Mouse (Mus musculus) gastrocnemius, postnatal 36 days (tissue): ENCODE measurements around the gene Nolc1. TPM values are rescaled to one million over a fixed set of nuclear protein-coding genes. Genes with fewer than 3 reads are reported as not detected.
"Not testable (repeated sequence)": the region's sequence is repeated elsewhere in the genome, so short reads cannot be mapped to it uniquely, and the experiment has no call there.

Experiments
- DNase-seq, 2 experiments: peaks; one replicate each; pipeline ENCODE4 v3.0.0; 2022
- intact Hi-C: fragments of 180-260 bp; cut with DNase I; formaldehyde crosslinking; loops from one replicate; pipeline ENCODE4 v1.15.1; 2025
- total RNA-seq, 2 experiments: library from RNA; stranded (reverse); gene quantifications; 2 replicates each; pipeline ENCODE4 v1.2.3; 2021

The Nolc1 gene
- total RNA-seq, 2 experiments from 2014 or later: 15.7 to 20.4 TPM

DNA sequence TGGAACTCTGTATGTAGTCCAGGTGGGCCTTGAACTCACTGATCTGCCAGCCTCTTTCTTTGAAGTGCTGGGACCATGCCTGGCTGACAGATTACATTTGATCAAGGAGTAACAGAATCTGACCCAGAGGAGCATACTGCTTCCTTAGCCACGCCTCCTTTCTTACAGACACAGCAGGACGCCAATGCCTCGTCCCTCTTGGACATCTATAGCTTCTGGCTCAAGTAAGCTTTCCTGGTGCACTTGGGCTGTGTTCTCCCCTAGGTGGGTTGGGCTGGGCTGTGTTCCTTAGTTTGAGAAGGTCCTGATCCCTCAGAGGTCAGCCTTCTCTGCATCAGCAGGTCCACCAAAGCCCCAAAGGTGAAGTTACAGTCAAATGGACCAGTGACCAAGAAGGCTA is 2.9 kb downstream of the Nolc1 start:
- intact Hi-C loops: no loop called here
- DNase-seq: no peak

DNA sequence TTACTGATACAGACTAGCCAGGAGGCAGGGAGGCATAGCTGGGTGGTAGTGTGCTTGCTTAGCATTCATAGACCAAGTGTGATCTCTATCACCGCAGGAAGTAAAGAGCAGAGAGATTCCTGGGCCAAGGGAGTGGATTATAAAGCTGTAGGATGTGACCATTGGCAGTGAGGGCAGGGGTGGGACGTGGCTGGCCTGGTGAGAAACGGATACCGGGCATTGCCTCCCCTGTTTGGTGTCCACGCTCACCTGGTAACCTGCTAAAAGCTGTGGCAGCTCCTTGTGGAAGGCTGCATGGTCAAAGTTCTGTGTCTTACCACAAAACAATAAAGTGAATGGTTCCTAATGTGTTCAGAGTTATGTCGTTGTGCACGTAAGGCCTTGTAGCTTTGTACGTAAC is 9.5 kb downstream of the Nolc1 start:
- intact Hi-C loops: loop anchor here (5.0 kb wide), 1 partner anchor 222 kb away; no protein-coding TSS in a partner anchor
- DNase-seq: no peak

DNA sequence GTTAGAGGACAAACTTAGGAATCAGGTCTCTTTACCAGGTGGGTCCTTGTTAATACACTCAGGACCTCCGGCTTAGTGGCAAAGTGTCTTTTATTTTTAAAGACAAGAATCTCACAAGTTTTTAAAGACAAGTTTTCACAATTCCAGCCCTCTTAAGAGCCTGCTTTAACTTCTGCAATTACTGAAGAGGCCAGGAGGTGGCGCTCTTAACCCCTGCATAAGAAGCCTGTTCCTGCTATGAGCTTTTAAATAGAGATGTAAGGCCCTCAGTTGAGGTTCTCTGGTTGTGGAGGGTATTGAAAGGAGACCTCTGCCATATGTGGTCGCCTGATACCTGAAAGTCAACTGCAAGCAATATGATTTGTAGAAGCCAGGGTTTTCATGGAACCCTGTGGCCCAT is 10.7 kb downstream of the Nolc1 start:
- intact Hi-C loops: loop anchor here (2.0 to 5.0 kb wide), 2 partner anchors 168 to 221 kb away; no protein-coding TSS in a partner anchor
- DNase-seq: no peak

DNA sequence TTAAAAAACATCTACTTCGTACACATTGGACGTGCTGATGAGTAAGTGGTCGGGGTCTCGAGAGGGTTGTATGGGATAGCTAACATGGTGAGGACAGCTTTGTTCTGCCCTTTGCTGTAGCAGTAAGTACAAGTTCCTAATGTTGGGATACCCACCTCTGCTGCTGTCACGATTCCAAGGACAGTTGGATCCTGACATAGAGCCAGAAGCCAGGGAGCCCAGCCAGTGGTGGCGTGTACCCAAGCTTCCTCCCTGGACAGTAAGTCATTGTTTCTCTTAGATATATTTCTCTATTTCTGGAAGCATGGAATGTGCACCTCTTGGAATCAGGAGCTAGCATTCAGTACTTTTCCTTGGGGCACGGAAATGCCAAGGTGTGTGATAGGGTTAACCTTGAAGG is 12.2 kb downstream of the Nolc1 start:
- peak in 1 of 2 experiments; percentile 40 for DNase-seq
- intact Hi-C loops: loop anchor here (2.0 to 5.0 kb wide), 2 partner anchors 167 to 219 kb away; no protein-coding TSS in a partner anchor

DNA sequence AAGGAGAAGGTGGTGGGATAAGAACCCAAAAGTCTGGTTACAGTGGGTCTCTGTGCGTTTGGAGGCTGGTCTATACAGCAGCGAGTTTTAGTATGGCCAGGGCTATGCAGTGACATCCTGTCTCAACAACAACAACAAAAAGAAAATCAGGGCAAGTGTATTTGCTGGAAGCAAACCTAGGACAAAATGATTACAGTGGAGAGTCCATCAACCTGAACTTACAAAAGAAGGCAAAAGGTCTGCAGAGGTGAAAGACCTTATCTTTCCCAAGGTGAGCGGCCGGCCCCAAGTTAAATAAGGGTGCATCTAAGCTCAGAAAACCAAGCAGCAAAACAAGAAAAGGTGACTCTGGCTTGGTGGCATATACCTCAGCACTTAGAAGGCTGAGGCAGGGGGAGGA is 16.0 kb downstream of the Nolc1 start:
- DNase-seq: no peak
- intact Hi-C loops: no loop called here

DNA sequence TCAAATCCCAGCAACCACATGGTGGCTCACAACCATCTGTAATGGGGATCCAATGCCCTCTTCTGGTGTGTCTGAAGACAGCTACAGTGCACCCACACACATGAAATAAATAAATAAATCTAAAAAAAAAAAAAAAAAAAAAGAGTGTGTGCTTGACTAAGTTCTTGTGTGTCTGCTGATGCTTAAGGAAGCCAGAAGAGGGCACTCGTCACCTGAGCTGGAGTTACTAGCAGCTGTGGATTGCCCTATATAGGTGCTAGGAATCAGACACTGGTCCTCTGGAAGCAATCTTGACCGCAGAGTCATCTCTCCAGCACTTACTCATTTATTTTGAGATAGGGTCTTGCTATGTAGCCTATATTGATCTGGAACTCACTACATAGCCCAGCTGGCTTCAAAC is 18.5 kb downstream of the Nolc1 start:
- intact Hi-C loops: no loop called here
- DNase-seq: no peak

DNA sequence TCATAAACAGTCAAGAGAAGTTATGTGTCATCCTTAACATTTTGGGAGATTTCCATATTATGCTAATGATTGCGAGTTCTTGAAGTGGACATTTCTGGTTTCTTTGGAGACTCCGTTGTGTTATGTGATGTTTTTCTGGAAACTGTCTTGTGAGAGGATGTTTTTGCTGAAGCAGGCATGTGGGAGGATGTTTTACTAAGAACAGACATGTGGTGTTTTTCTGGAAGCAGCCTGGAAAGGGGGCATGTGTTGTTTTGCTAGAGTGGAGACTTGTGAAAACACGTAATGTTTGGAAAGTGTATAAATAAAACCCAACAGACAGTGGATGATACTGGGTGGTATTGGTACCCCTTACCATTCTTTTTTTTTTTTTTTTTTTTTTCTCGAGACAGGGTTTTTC is 19.6 kb downstream of the Nolc1 start:
- intact Hi-C loops: no loop called here

DNA sequence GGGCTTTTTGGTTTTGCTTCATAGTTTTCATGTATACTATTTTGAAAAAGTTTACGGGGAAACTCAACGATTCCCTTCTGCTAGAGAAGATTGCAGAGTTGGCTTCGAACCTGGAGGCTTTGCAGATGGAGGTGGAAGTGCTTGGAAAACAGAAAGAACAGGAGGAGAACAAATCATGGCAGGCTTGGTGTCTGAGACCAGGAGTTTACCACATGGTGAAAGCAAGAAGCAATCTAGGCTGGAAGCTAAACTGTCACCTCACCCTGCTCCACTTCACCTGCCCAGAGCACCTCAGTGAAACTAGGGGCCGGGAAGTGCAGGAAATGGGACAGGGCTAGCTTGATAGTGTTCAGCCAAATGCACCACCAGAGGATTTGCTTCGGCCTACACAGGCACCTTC is 20.7 kb downstream of the Nolc1 start:
- intact Hi-C loops: no loop called here
- no peak for DNase-seq

More for the DNA sequence above, 19.6 kb downstream of the Nolc1 start:
- DNase-seq: no peak

DNA sequence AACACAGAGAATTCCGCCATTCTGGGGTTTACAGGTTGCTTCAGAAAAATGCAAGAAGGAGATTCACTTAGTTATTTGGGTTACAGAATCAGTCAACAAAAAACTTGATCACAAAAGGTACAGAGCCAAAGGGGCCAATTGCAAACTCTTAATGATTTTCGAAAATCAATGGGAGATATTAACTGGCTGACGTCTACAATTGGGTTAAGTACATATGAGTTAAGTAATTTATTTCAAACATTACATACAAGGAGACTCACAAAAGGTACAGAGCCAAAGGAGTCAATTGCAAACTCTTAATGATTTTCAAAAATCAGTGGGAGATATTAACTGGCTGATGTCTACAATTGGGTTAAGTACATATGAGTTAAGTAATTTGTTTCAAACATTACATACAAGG is 23.9 kb downstream of the Nolc1 start:
- no peak for DNase-seq

DNA sequence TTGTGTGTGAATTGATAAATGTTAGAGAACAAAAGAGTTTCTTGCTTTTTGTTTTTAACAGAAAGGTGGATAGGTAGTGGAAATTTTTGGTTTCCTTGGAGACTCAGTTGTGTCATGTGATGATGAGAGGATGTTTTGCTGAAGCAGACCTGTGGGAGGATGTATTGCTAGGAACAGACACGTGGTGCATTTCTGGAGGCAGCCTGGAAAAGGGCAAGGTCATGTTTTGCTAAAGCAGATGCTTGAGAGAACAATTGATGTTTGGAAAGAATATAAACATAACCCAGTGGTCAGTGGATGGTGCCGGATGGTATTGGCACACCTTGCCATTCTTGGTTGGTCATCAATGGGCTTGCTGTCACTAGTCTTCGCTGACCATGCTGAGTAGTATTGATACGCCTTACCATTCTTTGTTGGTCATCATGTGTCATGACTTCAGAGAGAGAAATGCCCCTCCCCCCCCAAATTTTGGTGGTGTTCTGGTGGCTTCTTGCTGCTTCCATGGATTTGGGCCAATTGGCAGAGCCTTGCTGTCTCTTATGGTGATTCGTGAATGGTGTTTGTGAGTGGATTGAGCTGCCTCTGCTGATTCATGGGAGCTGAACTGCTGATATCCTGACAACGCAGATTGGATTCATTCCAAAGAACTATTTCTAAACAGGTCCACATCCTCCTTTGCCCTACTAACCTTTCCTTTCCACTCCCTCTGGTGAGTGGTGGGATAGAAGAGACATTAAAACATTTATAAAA is 27.9 kb downstream of the Nolc1 start:
- no peak for DNase-seq
- intact Hi-C loops: no loop called here

More for the DNA sequence above, 23.9 kb downstream of the Nolc1 start:
- intact Hi-C loops: no loop called here

DNA sequence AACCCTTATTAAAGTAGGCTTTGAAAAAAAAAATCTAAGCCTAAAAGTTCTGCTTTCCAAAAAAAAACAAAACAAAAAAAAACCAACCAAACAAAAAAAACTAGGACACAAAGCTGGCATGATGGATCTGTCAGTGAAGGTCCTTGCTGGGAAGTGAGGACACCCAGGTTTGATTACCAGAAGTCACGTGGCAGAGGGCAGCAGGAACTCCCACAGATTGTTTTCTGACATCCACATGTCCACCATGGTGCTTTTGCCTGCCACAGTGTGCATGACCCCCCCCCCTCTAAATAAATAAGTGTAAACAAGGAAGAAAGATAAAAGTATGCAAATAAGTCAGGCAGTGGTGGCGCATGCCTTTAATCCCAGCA is 28.5 kb downstream of the Nolc1 start:
- DNase-seq: no peak

DNA sequence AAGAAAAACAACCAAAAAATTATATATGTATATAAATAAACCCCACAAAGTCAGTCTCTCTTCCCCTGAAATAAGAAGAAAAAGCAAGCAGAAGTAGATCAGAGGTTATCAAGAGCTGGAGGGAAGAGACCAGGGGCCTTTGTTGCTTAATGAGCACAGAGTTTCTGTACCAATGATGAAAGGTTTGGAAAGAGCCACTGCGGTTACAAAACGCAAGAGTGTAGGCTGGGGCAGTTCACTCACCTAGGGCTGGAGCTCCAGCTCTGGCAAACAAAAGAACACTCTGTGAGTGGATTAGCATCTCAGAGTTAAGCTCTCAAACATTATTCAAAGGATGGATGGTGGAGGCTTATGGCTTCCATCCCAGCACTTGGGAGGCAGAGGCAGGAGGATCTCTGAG is 34.6 kb downstream of the Nolc1 start:
- intact Hi-C loops: no loop called here
- DNase-seq: no peak

More for the DNA sequence above, 28.5 kb downstream of the Nolc1 start:
- intact Hi-C loops: no loop called here

DNA sequence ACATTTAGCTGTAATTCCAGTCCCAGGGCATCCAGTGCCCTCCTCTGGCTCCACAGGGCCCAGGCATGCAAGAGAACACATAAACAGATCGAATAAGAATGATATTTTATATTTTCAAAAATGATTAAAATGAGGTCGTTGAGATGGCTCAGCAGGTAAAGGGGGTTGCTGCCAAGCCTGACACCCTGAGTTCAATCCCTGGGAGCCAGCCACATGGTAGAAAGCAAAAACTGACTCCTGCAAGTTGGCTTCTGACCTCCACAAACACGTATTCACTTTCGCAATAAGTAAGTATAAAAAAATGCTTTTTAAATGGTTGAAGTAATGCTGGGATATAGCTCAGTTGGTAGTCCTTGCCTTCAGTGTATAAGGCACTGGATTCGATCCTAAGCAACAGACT is 35.1 kb downstream of the Nolc1 start:
- DNase-seq: no peak
- intact Hi-C loops: no loop called here

DNA sequence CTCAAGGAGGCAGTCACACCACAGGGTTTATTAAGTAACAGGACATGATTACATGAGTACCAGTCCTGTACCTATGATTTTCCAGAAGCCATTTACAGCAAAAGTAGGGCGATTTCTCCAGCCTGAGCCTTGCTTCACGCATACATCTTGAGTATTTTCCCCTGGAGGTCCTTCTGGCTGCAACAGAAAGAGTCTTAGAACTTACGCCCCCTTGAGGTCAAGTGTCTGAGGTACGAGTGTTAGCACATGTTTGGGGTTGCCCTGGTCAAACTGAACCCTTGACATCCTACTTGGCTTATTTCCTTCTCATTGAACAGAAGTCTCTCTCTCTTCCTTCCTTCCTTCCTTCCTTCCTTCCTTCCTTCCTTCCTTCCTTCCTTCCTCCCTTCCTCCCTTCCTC is 39.0 kb downstream of the Nolc1 start:
- DNase-seq: no peak
- intact Hi-C loops: no loop called here

DNA sequence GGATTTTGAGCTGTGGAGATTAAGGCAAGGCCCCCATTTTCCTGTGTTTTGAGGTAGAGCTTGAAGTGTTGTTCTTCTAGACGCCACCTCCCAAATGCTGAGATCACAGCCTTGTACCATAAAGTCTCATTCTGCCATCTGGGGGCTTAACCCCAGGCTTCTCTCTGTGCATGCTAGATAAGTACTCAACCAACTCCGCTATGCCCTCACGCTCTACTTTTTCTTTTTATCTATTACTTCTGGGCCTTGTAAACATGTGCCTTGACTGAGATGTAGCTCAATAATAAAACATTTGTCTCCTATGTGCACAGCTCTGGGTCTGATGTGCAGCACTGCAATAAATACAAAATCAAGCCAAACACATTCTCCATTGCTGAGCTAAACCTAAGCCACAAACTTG is 43.8 kb downstream of the Nolc1 start:
- intact Hi-C loops: no loop called here

DNA sequence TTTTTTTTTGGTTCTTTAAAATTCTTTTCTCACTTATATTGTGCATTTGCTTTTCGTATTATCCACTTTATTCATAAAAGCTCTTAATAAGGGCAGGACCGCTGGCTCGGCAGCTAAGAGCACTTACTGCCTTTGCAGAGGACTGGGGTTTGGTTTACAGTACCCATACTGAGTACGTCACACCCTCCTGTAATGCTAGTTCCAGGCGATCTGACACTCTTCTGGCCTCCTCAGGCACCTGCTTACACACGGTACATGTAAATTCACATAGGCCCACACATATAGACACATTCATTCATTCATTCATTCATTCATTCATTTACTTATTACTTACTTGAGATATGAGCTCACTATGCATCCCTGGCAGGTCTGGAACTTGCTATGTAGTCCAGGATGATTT is 45.2 kb downstream of the Nolc1 start:
- intact Hi-C loops: no loop called here
- no peak for DNase-seq

More for the DNA sequence above, 43.8 kb downstream of the Nolc1 start:
- no peak for DNase-seq

DNA sequence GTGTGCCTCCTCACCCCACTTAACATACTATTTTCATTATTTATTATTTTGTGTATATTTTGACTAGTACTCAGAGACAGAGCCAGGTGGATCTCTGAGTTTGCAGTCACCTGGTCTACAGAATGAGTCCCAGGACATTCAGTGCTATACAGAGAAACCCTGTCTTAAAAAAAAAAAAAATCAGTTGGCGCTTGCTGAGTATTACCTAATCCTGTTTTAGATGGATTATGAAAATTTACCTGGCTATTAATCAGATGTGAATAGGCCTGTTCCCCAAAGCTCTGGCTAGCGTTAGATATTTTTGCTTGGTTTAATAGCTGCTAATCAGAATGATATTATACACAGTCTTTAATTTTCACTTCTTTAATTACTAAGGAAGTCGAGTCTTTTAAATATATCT is 48.2 kb downstream of the Nolc1 start:
- no peak for DNase-seq
- intact Hi-C loops: no loop called here

DNA sequence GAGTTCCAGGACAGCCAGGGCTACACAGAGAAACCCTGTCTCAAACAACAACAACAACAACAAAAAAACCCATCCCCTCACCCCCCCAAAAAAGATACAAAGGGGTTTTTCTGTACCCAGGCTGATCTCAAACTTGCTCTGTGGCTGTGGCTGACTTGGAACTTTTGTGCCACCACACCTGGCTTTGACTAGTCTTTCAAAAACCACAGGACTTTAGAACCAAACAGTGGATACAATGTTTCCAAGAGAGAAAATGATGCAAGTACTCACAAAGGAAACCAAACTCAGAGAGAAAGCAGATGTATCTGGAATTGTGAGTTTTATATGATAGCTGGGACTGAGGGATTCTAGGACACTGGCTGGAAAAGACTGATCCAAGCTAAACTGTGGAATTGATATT is 49.0 kb downstream of the Nolc1 start:
- DNase-seq: no peak
- intact Hi-C loops: no loop called here

DNA sequence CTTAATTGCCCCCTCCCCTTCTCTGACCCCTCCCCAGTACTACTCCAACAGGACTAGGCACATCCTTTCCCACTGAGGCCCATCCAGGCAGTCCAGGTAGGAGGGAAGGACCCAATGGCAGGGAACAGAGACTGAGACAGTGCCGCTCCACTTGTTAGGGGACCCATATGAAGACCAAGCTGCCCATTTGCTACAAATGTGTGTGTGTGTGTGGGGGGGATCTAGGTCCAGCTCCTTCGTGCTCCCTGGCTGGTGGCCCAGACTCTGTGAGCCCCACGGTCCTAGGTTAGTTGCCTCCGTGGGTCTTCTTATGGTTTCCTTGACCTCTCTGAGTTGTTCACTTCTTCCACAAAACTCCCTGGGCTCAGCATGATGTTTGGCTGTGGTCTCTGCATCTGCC is 50.6 kb downstream of the Nolc1 start:
- intact Hi-C loops: no loop called here
- no peak for DNase-seq

DNA sequence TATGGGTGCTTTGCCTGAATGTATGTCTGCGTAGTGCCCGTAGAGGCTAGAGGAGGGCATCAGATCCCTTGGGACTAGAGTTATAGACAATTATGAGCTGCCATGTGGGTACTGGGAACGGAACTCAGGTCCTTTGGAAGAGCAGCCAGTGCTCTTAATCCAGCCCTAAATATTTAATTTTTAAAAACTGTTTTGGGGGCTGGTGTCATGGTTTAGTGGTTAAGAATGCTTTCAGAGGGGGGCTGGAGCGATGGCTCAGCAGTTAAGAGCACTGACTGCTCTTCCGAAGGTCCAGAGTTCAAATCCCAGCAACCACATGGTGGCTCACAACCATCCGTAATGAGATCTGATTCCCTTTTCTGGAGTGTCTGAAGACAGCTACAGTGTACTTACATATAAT is 54.1 kb downstream of the Nolc1 start:
- DNase-seq, intact Hi-C loops: not testable (repeated sequence)

DNA sequence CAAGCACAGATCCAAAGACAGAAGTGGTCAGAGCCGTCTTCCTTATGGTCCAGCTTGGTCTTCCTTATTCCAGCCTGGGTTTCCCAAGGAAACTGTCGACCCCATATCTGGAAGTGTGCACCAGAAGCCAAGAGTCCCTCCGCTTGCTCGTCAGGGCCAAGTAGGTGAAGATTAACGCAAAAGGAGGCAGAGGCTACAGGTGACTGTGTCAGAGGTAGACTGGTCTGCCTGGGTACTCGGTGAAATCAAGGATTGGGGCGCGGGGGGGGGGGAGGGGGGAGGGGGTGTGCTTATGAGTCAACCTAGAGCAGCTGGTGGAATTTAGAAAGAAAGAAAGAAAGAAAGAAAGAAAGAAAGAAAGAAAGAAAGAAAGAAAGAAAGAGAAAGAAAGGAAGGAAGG is 55.6 kb downstream of the Nolc1 start:
- intact Hi-C loops: no loop called here
- DNase-seq: no peak

DNA sequence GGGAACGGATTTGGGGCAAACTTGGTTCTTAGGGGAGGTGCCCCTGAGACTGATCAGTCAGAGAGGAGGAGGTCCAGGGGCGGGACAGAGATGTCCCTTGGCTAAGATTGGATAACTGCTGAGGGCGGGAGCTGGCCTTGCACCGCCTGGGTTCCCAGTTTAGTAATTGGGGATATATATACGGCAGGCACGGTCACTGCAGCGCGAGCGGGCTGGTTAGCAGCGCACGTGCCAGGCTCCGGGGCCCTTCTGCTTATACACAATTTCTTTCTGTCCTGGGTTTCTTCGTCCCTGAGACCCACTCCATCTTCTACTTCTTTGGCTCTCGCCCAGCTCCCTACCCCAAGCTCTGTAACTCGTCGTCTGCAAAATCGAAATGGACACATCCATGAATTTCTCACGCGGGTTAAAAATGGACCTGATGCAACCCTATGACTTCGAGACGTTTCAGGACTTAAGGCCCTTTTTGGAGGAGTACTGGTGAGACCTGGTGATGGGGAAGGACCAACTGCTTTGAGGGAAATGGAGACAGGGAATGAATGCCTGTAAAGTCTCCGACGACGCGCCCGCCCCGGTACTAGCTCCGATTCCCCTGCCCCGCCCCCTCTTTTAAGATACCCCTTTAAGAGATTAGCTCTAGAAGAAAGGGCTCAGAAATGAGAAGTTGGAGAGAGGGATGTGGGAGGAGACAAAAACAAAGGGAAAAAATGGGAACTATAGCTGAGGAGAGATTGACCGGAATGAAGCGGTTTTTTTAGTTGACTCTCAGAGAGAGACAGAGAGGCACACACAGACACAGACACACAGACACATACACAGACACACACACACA is 56.2 kb downstream of the Nolc1 start, which contains the start of gene Elovl3:
Gene Elovl3 (plus strand): TSS at position 204 of the 832 bp plus-strand sequence.
- intact Hi-C loops: no loop called here

More for the DNA sequence above, 56.2 kb downstream of the Nolc1 start, which contains the start of gene Elovl3:
- no peak for DNase-seq
